Mouse (Mus musculus) cerebellum, adult 11-12 months (tissue): Measurements from ENCODE around the gene Gm45711.

Experiments used
- DNase-seq: peaks from one replicate; pipeline ENCODE4 v3.0.0; 2022

The Gm45711 gene

GRCm38 (mm10) chr8:104234573-104234972 lies 75.3 kb downstream of the Gm45711 start:
- DNase-seq = no peak

GRCm38 (mm10) chr8:104232919-104233318 lies 77.0 kb downstream of the Gm45711 start:
- no peak for DNase-seq

GRCm38 (mm10) chr8:104232039-104232438 lies 77.8 kb downstream of the Gm45711 start:
- DNase-seq = no peak
